Mouse (Mus musculus) embryo, embryonic 10.5 days (tissue): ENCODE measurements around the gene Nrtn.

Source experiments
- DNase-seq: peaks from one replicate; pipeline ENCODE4 v3.0.0-alpha.2; 2015; ENCODE audit warnings: low spot score

Gene Nrtn

DNA sequence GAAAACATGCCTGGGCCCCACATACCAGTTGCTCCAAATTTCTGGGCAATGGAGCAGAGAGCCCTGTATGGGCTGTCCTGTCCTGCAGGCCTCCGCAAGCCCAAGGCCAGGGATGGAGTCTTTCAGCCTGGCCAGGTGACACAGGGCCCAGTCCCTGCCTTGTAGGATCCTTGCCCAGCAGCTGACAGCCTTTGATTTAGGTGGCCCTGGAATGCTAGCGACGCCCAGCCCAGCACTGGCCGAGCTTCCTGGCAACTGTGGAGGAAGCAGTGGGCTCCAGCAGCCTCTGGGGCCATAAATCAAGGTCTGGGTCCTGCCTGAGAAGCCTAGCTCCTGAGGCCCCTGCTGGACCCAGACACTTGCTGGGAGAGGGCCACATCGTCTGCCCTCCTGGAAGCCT is 34.9 kb downstream of the Nrtn start:
- DNase-seq: peak; percentile 25

DNA sequence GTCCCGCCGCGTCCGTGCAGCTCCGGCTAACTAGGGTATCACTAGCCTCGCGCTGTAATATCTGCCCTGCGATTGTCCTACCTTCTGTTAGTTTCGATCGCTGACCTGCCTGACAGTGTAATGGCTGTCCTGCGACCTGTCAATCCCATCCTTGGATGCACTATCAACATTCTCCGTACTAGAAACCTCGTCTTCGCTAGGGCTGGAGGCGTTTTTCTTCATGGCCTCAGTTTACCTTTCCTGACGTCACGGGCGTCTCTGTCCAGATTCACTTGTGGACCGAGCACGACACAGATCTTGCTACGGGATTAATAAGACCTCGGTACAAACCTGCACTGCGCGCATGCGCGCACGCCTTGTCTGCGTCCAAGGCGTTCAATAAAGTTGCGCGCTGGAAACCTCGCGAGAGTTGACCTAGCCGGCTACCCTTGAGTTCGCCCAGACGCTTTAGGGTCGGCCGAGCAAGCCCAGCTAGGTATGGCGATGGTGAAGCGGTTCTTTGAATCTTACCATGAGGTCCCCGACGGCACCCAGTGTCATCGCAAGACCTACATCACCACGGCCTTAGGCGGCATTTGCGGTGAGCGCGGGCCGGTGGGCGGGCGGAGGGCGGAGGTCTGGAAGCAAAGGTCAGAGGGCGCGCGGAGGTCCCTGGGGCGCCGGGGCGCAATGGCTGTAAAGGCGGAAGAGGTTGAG is 39.8 kb downstream of the Nrtn start, which contains the start of the genes Ndufa11 and Vmac:
Gene Ndufa11, plus strand, starts transcription at position 405 of the 696 bp plus-strand sequence.
Gene Vmac, minus strand, starts transcription at position 660 of the 696 bp plus-strand sequence.
- peak; percentile 100 for DNase-seq

DNA sequence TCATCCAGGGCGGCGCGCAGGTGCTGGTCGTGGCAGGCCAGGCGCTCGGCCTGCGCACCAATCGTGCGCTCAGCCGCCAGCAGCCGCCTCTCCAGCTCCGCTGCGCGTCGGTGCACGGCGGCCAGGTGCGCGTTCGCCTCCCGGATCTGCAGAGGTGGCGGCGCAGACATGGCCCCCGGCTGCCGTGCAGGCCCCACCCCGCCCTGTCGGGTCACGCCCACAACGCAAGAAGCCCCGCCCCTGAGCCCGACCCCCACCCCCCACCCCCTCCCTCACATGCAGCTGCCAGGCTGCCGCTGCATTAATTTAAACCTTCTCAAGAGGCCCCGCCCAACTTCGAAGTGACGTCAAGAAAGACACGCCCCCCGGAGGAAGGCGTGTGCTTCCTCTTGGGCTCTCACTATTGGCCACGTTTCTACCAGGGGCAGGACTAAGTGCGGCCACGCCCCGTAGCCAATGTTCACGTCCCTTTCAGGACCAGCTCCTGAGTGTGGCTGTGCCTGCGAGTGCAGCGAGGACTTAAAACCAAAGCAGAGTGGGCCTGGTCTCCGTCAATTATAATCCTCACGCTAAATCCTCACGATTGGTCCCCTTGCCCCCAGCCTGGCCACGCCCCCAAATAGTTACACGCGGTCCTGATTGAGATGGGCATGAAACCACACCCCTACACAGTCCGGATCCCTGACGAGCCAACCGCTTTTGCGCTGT is 40.5 kb downstream of the Nrtn start:
- peak; percentile 100 for DNase-seq

DNA sequence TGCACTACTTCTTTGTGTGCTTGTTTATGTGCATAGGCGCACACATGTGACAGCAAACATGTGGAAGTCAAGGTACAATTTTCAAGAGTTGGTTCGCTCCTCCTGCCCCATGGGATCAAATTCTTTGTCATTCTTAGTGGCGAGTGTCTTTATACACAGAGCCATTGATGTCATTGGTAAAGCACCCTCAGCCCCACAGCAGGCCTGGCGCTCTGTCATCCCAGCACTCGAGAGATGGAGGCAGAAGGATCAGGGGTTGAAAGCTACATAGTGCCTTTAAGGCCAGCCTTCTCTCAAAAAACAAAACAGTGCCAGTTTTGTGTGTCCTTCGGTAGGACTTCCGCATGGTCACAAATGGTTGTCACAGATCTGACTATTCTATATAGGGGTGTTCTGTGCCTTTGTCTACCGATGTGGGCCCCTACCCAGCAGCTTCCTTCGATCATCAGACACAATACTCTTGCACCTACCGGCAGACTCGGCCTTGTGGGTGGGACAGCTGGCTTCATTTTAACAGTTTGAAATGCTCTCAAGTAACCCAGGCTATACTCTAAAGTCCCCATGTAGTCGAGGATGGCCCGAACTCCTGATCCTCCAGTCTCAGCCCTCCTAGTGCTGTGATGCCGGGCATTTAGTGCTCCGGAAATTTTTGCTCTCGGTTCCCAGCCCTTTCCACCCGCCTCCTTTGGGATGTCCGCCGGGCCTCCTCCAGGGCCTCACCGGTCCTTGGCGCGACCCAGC is 41.2 kb downstream of the Nrtn start:
- no peak for DNase-seq

DNA sequence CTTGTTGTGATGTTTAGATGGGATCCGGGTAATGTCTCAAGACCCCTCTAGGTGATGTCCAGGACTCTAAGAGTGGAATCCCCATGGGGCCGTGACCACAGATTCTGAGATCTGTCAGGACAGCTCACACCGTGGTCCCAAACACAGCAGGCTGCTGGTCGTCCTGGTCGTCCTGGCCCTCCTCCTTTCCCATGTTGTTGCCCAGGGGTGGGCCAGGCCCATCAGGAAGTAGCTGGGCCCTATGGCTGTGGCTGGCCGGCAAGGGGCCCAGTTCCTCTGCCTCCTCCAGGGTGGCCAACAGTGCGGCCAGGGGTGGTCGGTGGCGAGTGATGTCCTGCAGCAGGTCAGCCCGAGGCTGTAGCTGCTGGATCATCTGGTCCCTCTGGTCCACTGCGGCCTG is 42.0 kb downstream of the Nrtn start:
- no peak for DNase-seq

DNA sequence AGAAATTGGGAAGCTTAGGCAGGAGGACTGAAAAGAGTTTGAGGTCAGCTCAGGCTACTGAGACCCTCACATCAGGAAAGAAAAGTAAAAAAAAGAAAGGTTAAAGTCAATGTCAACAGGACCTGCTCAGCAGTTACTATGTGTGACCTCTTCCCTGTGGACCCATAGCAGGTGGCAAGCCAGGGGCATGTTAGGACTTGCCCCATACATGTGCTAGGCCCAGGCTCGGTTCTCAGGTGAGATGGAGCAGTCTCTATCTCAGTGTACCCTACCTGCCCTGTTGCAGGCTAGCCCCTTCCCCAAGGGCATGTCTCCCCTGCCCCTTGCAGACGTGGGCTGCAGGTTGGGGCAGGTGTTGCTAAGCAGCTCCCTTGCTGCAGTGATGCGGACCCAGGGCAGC is 47.6 kb downstream of the Nrtn start:
- no peak for DNase-seq

DNA sequence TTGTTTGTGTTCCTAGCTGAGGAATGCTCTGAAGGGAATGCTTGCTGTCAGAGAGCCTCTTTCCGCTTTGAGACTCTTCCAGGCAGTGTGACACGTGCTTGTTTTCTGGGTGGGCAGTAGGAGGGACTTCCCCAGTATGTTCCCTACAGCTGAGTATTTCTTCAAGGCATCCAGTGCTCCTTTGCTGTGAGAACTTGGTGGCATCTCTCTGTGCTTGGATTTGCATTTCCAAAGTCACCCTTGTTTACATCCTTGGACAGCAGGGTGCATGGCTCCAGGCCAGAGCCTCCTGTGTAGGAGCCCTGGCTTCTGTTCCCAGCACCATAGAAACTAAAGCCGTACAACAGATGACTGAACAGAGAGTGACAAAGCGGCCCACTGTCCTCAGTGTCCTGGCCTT is 48.6 kb downstream of the Nrtn start:
- DNase-seq: no peak

DNA sequence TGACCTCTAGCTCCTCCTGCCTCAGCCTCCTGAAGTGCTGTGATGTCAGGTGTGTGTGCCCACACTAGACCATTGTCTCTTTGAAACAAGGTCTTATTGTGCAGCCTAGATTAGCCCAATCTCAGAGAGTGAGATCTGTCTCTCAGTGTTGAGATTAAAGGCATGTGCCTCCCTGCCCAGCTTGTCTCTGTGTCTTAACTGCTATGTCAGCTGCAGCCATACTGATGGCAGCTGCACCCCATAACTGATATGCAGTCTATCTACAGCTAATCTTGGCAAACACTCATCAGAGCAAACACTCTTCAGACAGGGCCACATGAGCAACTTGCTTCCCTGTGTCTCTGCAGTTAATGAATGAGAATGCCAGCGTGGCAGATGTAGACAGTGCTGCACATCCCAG is 50.8 kb downstream of the Nrtn start:
- no peak for DNase-seq

DNA sequence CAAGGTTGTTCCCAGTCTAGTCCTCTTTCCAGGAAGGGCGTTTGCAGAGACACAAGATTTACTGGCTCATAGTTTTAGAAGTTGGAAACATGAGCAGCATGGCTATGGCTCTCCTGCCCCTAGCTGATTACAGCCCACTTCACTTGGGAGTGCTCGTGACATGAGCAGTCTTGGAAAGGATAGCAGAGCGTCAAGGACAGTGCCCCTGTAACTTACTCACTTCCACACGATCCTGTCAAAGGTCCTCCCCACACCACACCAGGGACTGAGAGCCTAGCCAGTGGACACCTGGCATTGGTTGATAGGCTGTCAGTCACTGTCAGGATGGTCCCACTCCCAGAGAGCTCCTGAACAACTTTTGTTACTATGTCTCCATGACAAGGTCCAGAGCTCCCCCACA is 54.3 kb downstream of the Nrtn start:
- no peak for DNase-seq
